Mouse (Mus musculus): Measurements from ENCODE around the gene Htr1a. TPM values are rescaled to one million over a fixed set of nuclear protein-coding genes. Genes with fewer than 3 reads are reported as not detected.
A peak's percentile ranks its signal among the peaks of the same experiment; 100 is the strongest.

Htr1a gene
- not detected in 2 replicates for total RNA-seq (2014; fragmentation: Nextera tagmentation)
- total RNA-seq (2017) = under 0.01 and 0.05 TPM in 2 replicates
- not detected in 2 replicates for polyA plus RNA-seq (2012)

DNA sequence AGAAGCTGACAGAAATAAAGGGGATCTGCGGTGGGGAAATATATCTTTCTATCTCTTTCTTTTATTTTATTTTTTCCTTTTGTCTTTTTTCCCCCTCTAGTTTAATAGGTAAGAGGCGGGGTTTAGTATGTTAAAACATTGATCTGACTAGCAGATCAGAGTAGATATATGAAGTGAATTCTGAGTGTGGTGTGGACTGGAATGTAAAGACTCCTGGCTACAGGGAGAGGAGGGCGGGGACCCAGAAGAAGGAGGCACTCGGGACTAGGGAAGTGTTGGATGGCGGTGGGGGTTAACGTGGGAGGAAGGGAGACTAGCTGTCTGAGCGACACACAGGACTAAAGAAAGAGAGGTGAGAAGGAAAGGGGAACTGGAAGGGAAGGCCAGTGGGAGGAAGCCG lies at the start of gene Htr1a:
Gene Htr1a (plus strand): TSS at position 301 of the 400 bp plus-strand sequence.
- DNase-seq (ENCODE audit: low spot score) (no peak), ATAC-seq (ENCODE audit: extremely low read depth, insufficient number of reproducible peaks, low FRiP score, poor library complexity, severe bottlenecking) (no peak)
- TF ChIP-seq CTCF (IDR thresholded peaks at IDR 0.05; ENCODE audit: low read depth, low read length) (no peak), POLR2AphosphoS5 (IDR thresholded peaks at IDR 0.05; ENCODE audit: insufficient replicate concordance, low read depth, low read length) (no peak), GATA2 (IDR thresholded peaks at IDR 0.05; ENCODE audit: borderline replicate concordance, low read depth, low read length) (no peak), GATA1 (IDR thresholded peaks at IDR 0.05; ENCODE audit: borderline replicate concordance, low read length) (no peak), TAL1 (conservative IDR thresholded peaks at IDR 0.05; ENCODE audit: low read depth, low read length) (no peak)
- Histone ChIP-seq H3K4me1 (ENCODE audit: insufficient read depth, low read depth, low read length) (no peaks in the 10 kb centered on the region), H3K4me3 (ENCODE audit: low read depth, low read length) (no peak within 1 kb of the TSS), H3K27me3 (ENCODE audit: insufficient read depth, low read length) (peaks cover 3% of the 10 kb centered on the region; the same call in 1 of the 2 replicates), H3K36me3 (replicated peaks) (no peaks in the 10 kb centered on the region), H3K9me3 (replicated peaks) (no peaks in the 10 kb centered on the region)

DNA sequence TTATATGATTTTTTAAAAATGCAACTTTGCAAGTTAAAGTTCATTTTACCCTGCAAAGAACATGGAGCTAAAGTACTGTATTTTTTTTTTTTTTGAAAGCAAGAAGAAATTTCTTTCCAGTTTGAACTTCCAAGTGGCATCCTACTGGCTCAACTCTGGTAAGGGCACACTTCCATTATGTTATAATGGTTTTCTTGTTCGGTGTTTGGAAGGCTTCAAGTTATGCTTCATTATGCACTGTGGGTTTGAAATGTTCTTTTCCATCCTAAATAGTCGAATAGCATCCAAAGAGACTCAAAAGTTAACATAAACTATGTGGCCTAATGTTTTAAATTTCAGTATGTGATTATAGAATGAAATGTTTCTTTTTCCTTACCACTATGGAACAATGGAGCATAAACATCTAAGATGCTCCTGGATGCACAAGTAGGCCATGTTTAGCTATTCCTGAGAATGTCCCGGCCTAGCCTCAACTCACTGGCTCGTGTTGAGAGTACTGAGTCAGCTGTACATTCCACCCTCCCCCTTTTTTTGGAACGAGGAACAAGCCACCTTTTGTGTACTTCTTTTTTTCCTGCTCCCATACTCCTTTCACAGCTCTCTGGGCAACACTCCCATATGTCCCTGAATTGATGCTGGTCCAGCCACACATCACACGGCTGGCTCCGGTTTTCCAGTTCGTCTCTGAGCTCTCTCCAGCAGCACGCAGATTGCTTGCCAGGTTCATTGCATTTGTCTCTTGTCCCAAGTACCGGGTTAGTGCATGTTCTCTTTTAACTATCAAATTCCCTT lies 31.7 kb upstream of the Htr1a start:
- DNase-seq (ENCODE audit: low spot score) (no peak), ATAC-seq (ENCODE audit: extremely low read depth, insufficient number of reproducible peaks, low FRiP score, poor library complexity, severe bottlenecking) (no peak)
- peaks cover 10% of the 10 kb centered on the region for H3K27me3 ChIP-seq (ENCODE audit: insufficient read depth, low read length)
- no peaks in the 10 kb centered on the region for H3K4me1 ChIP-seq (ENCODE audit: insufficient read depth, low read depth, low read length)
- no peak for TF ChIP-seq GATA2 (IDR thresholded peaks at IDR 0.05; ENCODE audit: borderline replicate concordance, low read depth, low read length)
- TF ChIP-seq CTCF (IDR thresholded peaks at IDR 0.05; ENCODE audit: low read depth, low read length) = no peak
- TF ChIP-seq GATA1 (IDR thresholded peaks at IDR 0.05; ENCODE audit: borderline replicate concordance, low read length) = no peak
- TF ChIP-seq TAL1 (conservative IDR thresholded peaks at IDR 0.05; ENCODE audit: low read depth, low read length) = no peak
- H3K4me3 ChIP-seq (ENCODE audit: low read depth, low read length) = no peak overlapping the region
- no peaks in the 10 kb centered on the region for H3K36me3 ChIP-seq (replicated peaks)
- no peaks in the 10 kb centered on the region for H3K9me3 ChIP-seq (replicated peaks)

DNA sequence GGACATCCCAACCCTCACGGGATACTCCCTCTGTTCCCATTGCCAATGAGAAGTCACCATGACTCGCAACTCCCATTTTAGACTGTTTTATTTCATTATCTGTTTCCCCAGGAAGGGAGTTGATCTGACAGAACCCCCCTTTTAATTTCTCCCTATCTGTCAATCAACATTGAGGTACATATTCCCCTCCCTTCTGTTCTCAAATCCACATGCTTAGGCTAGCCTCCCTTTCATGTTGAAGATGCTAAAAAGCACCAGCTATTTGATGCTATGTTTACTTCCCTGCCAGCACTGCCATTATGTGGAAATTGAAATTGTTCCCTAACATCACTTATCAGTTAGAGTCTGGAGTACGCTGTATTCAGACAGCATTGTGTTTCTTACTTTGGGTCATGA lies 31.1 kb upstream of the Htr1a start:
- H3K9me3 ChIP-seq (replicated peaks) = no peaks in the 10 kb centered on the region
- ATAC-seq (ENCODE audit: extremely low read depth, insufficient number of reproducible peaks, low FRiP score, poor library complexity, severe bottlenecking) (no peak), DNase-seq (ENCODE audit: low spot score) (no peak)
- H3K27me3 ChIP-seq (ENCODE audit: insufficient read depth, low read length) = peaks cover 10% of the 10 kb centered on the region
- H3K4me1 ChIP-seq (ENCODE audit: insufficient read depth, low read depth, low read length) = no peaks in the 10 kb centered on the region
- no peaks in the 10 kb centered on the region for H3K36me3 ChIP-seq (replicated peaks)
- no peak for TF ChIP-seq GATA1 (IDR thresholded peaks at IDR 0.05; ENCODE audit: borderline replicate concordance, low read length)
- TF ChIP-seq TAL1 (conservative IDR thresholded peaks at IDR 0.05; ENCODE audit: low read depth, low read length) = no peak
- TF ChIP-seq POLR2AphosphoS5 (IDR thresholded peaks at IDR 0.05; ENCODE audit: insufficient replicate concordance, low read depth, low read length) = no peak
- no peak overlapping the region for H3K4me3 ChIP-seq (ENCODE audit: low read depth, low read length)

DNA sequence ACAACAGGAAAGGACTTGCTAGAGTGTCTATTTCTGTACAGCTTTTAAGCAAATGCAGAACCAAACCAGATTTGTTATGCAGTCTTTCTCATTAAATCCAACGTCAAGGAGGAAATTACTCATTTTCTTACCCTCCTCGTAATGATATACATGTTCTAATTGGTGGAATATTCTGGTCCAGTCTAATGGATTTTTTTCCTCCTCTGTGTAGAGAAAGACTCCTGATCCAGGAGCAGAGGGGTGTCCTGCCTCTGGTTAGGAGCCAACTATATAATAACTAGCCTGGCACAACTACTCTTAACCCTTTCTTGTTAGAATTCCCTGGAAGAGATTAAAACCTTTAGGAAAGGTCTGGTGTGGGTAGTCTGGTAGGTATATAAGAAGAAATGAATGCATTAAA lies 10.3 kb upstream of the Htr1a start:
- TF ChIP-seq GATA1 (IDR thresholded peaks at IDR 0.05; ENCODE audit: borderline replicate concordance, low read length) (no peak), TAL1 (conservative IDR thresholded peaks at IDR 0.05; ENCODE audit: low read depth, low read length) (no peak), POLR2AphosphoS5 (IDR thresholded peaks at IDR 0.05; ENCODE audit: insufficient replicate concordance, low read depth, low read length) (no peak), GATA2 (IDR thresholded peaks at IDR 0.05; ENCODE audit: borderline replicate concordance, low read depth, low read length) (no peak), CTCF (IDR thresholded peaks at IDR 0.05; ENCODE audit: low read depth, low read length) (no peak)
- ATAC-seq (ENCODE audit: extremely low read depth, insufficient number of reproducible peaks, low FRiP score, poor library complexity, severe bottlenecking) = no peak

DNA sequence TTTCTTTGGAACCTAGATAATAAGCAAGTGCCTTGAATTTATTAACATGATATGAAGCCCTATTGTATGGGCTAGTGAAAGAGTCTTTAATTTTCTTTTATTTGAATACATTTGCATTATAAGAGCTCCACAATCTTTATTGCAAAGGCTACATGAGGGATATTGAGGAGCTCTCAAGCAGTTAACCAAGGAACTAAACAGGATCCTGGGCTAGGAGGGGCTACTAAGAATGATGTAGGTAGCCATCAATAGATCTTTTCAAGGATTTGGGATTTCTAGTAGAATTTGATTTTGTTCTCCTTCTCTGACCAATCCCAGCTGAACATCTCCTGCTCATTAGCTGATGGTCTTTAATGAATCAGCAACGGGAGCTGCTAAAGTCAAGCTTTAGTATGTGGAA lies 9.8 kb upstream of the Htr1a start:
- ATAC-seq (ENCODE audit: extremely low read depth, insufficient number of reproducible peaks, low FRiP score, poor library complexity, severe bottlenecking) (no peak), DNase-seq (ENCODE audit: low spot score) (no peak)
- H3K27me3 ChIP-seq (ENCODE audit: insufficient read depth, low read length) = no peaks in the 10 kb centered on the region
- no peak overlapping the region for H3K4me3 ChIP-seq (ENCODE audit: low read depth, low read length)
- TF ChIP-seq GATA2 (IDR thresholded peaks at IDR 0.05; ENCODE audit: borderline replicate concordance, low read depth, low read length) (no peak), TAL1 (conservative IDR thresholded peaks at IDR 0.05; ENCODE audit: low read depth, low read length) (no peak), GATA1 (IDR thresholded peaks at IDR 0.05; ENCODE audit: borderline replicate concordance, low read length) (no peak), CTCF (IDR thresholded peaks at IDR 0.05; ENCODE audit: low read depth, low read length) (no peak), POLR2AphosphoS5 (IDR thresholded peaks at IDR 0.05; ENCODE audit: insufficient replicate concordance, low read depth, low read length) (no peak)
- H3K36me3 ChIP-seq (replicated peaks) = no peaks in the 10 kb centered on the region
- H3K4me1 ChIP-seq (ENCODE audit: insufficient read depth, low read depth, low read length) = no peaks in the 10 kb centered on the region
- no peaks in the 10 kb centered on the region for H3K9me3 ChIP-seq (replicated peaks)

More for the DNA sequence above, 10.3 kb upstream of the Htr1a start:
- H3K9me3 ChIP-seq (replicated peaks) = no peaks in the 10 kb centered on the region
- DNase-seq (ENCODE audit: low spot score) = no peak
- no peaks in the 10 kb centered on the region for H3K36me3 ChIP-seq (replicated peaks)
- H3K4me1 ChIP-seq (ENCODE audit: insufficient read depth, low read depth, low read length) = no peaks in the 10 kb centered on the region
- H3K4me3 ChIP-seq (ENCODE audit: low read depth, low read length) = no peak overlapping the region
- H3K27me3 ChIP-seq (ENCODE audit: insufficient read depth, low read length) = no peaks in the 10 kb centered on the region

DNA sequence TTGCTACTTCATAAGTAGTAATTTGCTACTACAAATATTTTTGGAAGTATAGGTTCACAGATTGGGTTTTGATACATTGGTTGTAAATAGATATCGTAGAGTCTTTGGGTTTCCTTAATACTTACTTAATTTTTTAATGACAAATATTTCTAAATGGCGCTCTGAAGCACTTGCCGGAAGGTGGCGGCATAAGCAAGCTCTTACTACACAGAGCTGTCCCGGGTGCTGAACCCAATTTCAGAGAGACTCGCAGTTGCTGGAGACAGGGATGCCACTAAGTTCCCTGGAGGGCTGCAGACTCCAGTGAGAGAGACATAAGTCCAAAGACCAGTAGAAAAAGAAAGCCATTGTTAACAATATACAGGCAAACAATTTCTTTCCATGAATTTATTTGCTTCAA lies 863 bp upstream of the Htr1a start:
- ATAC-seq (ENCODE audit: extremely low read depth, insufficient number of reproducible peaks, low FRiP score, poor library complexity, severe bottlenecking) (peak; percentile 49; the same call in 1 of the 2 replicates), DNase-seq (ENCODE audit: low spot score) (peak; percentile 21)
- Histone ChIP-seq H3K27me3 (ENCODE audit: insufficient read depth, low read length) (peaks cover 3% of the 10 kb centered on the region; the same call in 1 of the 2 replicates), H3K4me3 (ENCODE audit: low read depth, low read length) (no peak overlapping the region), H3K4me1 (ENCODE audit: insufficient read depth, low read depth, low read length) (no peaks in the 10 kb centered on the region), H3K9me3 (replicated peaks) (no peaks in the 10 kb centered on the region), H3K36me3 (replicated peaks) (no peaks in the 10 kb centered on the region)
- no peak for TF ChIP-seq CTCF (IDR thresholded peaks at IDR 0.05; ENCODE audit: low read depth, low read length)
- no peak for TF ChIP-seq TAL1 (conservative IDR thresholded peaks at IDR 0.05; ENCODE audit: low read depth, low read length)
- no peak for TF ChIP-seq POLR2AphosphoS5 (IDR thresholded peaks at IDR 0.05; ENCODE audit: insufficient replicate concordance, low read depth, low read length)
- TF ChIP-seq GATA1 (IDR thresholded peaks at IDR 0.05; ENCODE audit: borderline replicate concordance, low read length) = no peak
- no peak for TF ChIP-seq GATA2 (IDR thresholded peaks at IDR 0.05; ENCODE audit: borderline replicate concordance, low read depth, low read length)

Measured in G1E (cell line).